9 mouse cellular contexts compared by ENCODE assay signal in the genomic region with DNA sequence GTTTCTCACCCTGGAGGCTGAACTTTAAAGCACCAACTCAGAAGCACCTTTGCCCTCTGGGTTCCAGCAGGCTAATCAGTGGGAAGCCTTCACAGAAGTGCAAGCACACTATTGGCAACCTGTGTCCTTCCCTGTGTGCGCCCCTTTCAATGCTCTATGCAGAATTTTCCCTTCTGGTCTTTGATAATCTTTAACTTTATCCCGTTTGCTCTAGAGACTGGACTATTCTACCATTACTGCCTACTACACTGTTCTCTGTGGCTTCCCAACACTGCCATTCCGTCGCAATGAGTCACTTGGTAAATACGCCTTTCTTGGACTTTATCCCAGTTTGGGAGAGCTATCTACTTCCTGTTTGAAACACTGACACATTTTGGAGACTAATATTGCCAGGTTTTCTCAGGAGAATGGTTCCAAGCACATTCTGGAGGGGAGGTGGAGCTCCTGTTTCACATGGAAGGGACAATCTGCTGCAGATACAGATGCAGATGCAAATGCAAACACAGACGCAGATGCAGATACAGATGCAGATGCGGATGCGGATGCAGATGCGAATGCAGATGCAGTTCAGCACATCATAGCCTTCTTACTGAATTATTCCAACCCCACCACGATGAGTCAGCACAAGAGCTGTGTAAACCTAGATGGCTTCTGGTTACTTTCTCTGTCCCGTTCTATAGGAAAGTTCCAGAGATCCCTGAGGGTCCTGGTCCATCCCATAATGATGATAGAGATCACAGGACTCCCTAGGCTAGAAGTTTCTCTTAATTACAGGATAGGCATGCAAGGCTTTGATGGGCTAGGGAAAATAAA. TPM values are rescaled to one million over a fixed set of nuclear protein-coding genes. Genes with fewer than 3 reads are reported as not detected.
DNase-seq lines count a peak whose midpoint lies in the region; ATAC-seq and TF ChIP-seq lines count a peak whose summit lies in the region.
"Had no signal": no experiment of that assay in that cellular context is flagged by ENCODE, and none has a peak within 500 bp of the region (broad histone marks: within the 10 kb centered on the region; RNA-seq: fewer than 3 reads in every experiment).

No protein-coding gene starts in this region.

- H3K79me2 ChIP-seq in liver, adult 2 months (ENCODE audit: control insufficient read depth, insufficient read depth, low read length) = no peaks in the 10 kb centered on the region

- 22% methylated on average over 11 of the region's 11 CpGs for WGBS in liver, adult 2 months
- WGBS in stomach, embryonic 15.5 days = 45% methylated on average over 11 of the region's 11 CpGs
- 85% methylated on average over 11 of the region's 11 CpGs for WGBS in midbrain, embryonic 10.5 days

- TF ChIP-seq CTCF in liver, adult 2 months (IDR thresholded peaks at IDR 0.05; ENCODE audit: low read depth, low read length) = no peak

- DNase-seq in ovary, postnatal 14 days (ENCODE audit: low spot score) = peak; percentile 17
- DNase-seq in ovary, postnatal 36 days (ENCODE audit: low spot score) = no peak
- peak; percentile 13 to 18 for DNase-seq in gastrocnemius, adult 8-10 months (ENCODE audit: low spot score in 2 of 2)
- peak; percentile 54 for DNase-seq in kidney, adult 18-20 months
- DNase-seq in liver, adult 2 months (ENCODE audit: extremely low read depth, low read depth, low spot score) = peak; percentile 98
- no peak for DNase-seq in spleen, postnatal 10 days (ENCODE audit: low spot score in 2 of 2)
- no peak for DNase-seq in midbrain, embryonic 10.5 days (ENCODE audit: low spot score)

- no peaks in the 10 kb centered on the region for H3K36me3 ChIP-seq in liver, adult 2 months (ENCODE audit: control insufficient read depth, insufficient read depth, low read length)
- H3K36me3 ChIP-seq in stomach, embryonic 15.5 days = no peaks in the 10 kb centered on the region
- no peaks in the 10 kb centered on the region for H3K36me3 ChIP-seq in midbrain, embryonic 10.5 days

- H3K4me2 ChIP-seq in stomach, embryonic 15.5 days = peak overlapping the region; percentile 24; the same call in 1 of the 2 replicates

- peak overlapping the region; percentile 62 for H3K27ac ChIP-seq in liver, adult 2 months (replicated peaks; ENCODE audit: insufficient read depth, low read depth, low read length)
- peak overlapping the region; percentile 78 for H3K27ac ChIP-seq in stomach, embryonic 15.5 days
- no peak overlapping the region for H3K27ac ChIP-seq in midbrain, embryonic 10.5 days (replicated peaks)
- H3K27ac ChIP-seq: left cerebral cortex, adult 2 months had no signal

- H3K4me3 ChIP-seq in liver, adult 2 months (ENCODE audit: insufficient read depth, low read depth, low read length) = no peak overlapping the region; the same call in 1 of the 2 replicates
- H3K4me3 ChIP-seq in stomach, embryonic 15.5 days (replicated peaks) = no peak overlapping the region
- H3K4me3 ChIP-seq in midbrain, embryonic 10.5 days = no peak overlapping the region
- H3K4me3 ChIP-seq: left cerebral cortex, adult 2 months had no signal

- H3K27me3 ChIP-seq in liver, adult 2 months (ENCODE audit: control insufficient read depth, insufficient read depth, low read length) = no peaks in the 10 kb centered on the region
- H3K27me3 ChIP-seq in stomach, embryonic 15.5 days (replicated peaks) = no peaks in the 10 kb centered on the region
- H3K27me3 ChIP-seq in midbrain, embryonic 10.5 days (ENCODE audit: low read depth, poor library complexity, severe bottlenecking) = no peaks in the 10 kb centered on the region

- TF ChIP-seq POLR2A in liver, adult 2 months (IDR thresholded peaks at IDR 0.05; ENCODE audit: extremely low read depth, insufficient read depth, low read length) = no peak

- ATAC-seq in stomach, embryonic 15.5 days (ENCODE audit: insufficient read depth, low FRiP score, low read depth) = peak; percentile 92

- H3K9me3 ChIP-seq in stomach, embryonic 15.5 days = no peaks in the 10 kb centered on the region
- H3K9me3 ChIP-seq in midbrain, embryonic 10.5 days (replicated peaks) = no peaks in the 10 kb centered on the region

- H3K9ac ChIP-seq in liver, adult 2 months (ENCODE audit: low read depth, low read length) = no peak overlapping the region
- H3K9ac ChIP-seq in stomach, embryonic 15.5 days = no peak overlapping the region

- peaks cover 9% of the 10 kb centered on the region for H3K4me1 ChIP-seq in liver, adult 2 months (ENCODE audit: control insufficient read depth, insufficient read depth, low read length)
- peaks cover 17% of the 10 kb centered on the region for H3K4me1 ChIP-seq in stomach, embryonic 15.5 days
- H3K4me1 ChIP-seq in midbrain, embryonic 10.5 days = no peaks in the 10 kb centered on the region

RNA-seq across cellular contexts. Expression of a gene that starts 34.4 kb away (rescaled TPM):
- total RNA-seq in gastrocnemius, adult 8-10 months (2022) = 10 to 100 TPM; 20.7 to 29.5 (median 22.2) TPM
- 14.4 and 16.5 TPM in 2 replicates for total RNA-seq in liver, adult 2 months (2014; rRNA removed)
- polyA plus RNA-seq in liver, adult 2 months (2012; rRNA removed) = 2.5 and 3.2 TPM in 2 replicates
- polyA plus RNA-seq in stomach, embryonic 15.5 days (2015; fragmentation: Nextera tagmentation; extraction: Ambion mirVana) = 10.5 and 11.8 TPM in 2 replicates
- polyA plus RNA-seq in midbrain, embryonic 10.5 days (2016; fragmentation: Nextera tagmentation; extraction: Ambion mirVana) = 6.4 and 9.4 TPM in 2 replicates

Comparison
In these comparisons a context has a peak if more than half of its experiments do, and no peak if none do; other contexts are left out.
1. DNase-seq: peak in ovary, postnatal 14 days (single experiment), gastrocnemius, adult 8-10 months (2 of 2), kidney, adult 18-20 months (single experiment) and liver, adult 2 months (single experiment); none in ovary, postnatal 36 days (single experiment), spleen, postnatal 10 days (0 of 2) and midbrain, embryonic 10.5 days (single experiment).